Mouse (Mus musculus): ENCODE results near the gene Kif5a.

GRCm38 (mm10) chr10:127293590-127294113 lies 30.5 kb upstream of the Kif5a start:
- TF ChIP-seq POLR2AphosphoS2 (IDR thresholded peaks at IDR 0.05; ENCODE audit: insufficient read length, low read depth) (peak; percentile 90), POLR2A (IDR thresholded peaks at IDR 0.05; ENCODE audit: insufficient read length, low read depth) (peak; percentile 23), E2F4 (IDR thresholded peaks at IDR 0.05; ENCODE audit: insufficient read depth) (no peak), TCF12 (IDR thresholded peaks at IDR 0.05; ENCODE audit: insufficient read depth, poor library complexity, severe bottlenecking) (no peak), MYOG (IDR thresholded peaks at IDR 0.05; ENCODE audit: control insufficient read depth in 1 of 3, insufficient read depth in 1 of 3, insufficient read length in 2 of 3, low read depth in 2 of 3) (no peak), SRF (IDR thresholded peaks at IDR 0.05; ENCODE audit: control insufficient read depth, insufficient read length, low read depth) (no peak), USF1 (IDR thresholded peaks at IDR 0.05; ENCODE audit: low read depth) (no peak), MYOD1 (IDR thresholded peaks at IDR 0.05; ENCODE audit: control insufficient read depth in 1 of 3, insufficient read length in 2 of 3, low read depth in 2 of 3) (no peak), MAX (IDR thresholded peaks at IDR 0.05; ENCODE audit: low read depth) (no peak), TCF3 (IDR thresholded peaks at IDR 0.05; ENCODE audit: insufficient read length, low read depth) (no peak), CEBPB (IDR thresholded peaks at IDR 0.05; ENCODE audit: insufficient read depth, poor library complexity, severe bottlenecking) (no peak)
